Mouse (Mus musculus) myocyte (in vitro differentiated cells): ENCODE measurements around the gene Ktn1.

Experiments used
- CEBPB ChIP-seq: IDR thresholded peaks from 2 replicates; pipeline ENCODE4 v1.6.1; 2011; ENCODE audit warnings: mild to moderate bottlenecking, moderate library complexity; ENCODE audit not compliant: poor library complexity, insufficient read depth, severe bottlenecking
- E2F4 ChIP-seq: IDR thresholded peaks from one replicate; pipeline ENCODE4 v1.6.1; 2011; ENCODE audit warnings: mild to moderate bottlenecking, control low read depth, moderate library complexity; ENCODE audit not compliant: insufficient read depth
- MAX ChIP-seq: IDR thresholded peaks from one replicate; pipeline ENCODE4 v1.6.1; 2011; ENCODE audit warnings: low read depth, mild to moderate bottlenecking, control low read depth
- MYOD1 ChIP-seq, 3 experiments: IDR thresholded peaks; one replicate each; pipeline ENCODE4 v1.6.1; 2011; ENCODE audit warnings: control low read depth in 2 of 3, low read depth in 2 of 3, mild to moderate bottlenecking in 2 of 3, moderate library complexity in 1 of 3; ENCODE audit not compliant: insufficient read length in 2 of 3, control insufficient read depth in 1 of 3
- MYOG ChIP-seq, 3 experiments: IDR thresholded peaks; one replicate each; pipeline ENCODE4 v1.6.1; 2011; ENCODE audit warnings: control low read depth in 2 of 3, low read depth in 2 of 3, mild to moderate bottlenecking in 2 of 3; ENCODE audit not compliant: insufficient read length in 2 of 3, control insufficient read depth in 1 of 3, insufficient read depth in 1 of 3
- POLR2A ChIP-seq: IDR thresholded peaks from one replicate; pipeline ENCODE4 v1.6.1; 2011; ENCODE audit warnings: low read depth, mild to moderate bottlenecking, control low read depth, moderate library complexity; ENCODE audit not compliant: insufficient read length
- POLR2AphosphoS2 ChIP-seq: IDR thresholded peaks from one replicate; pipeline ENCODE4 v1.6.1; 2011; ENCODE audit warnings: low read depth, control low read depth; ENCODE audit not compliant: insufficient read length
- REST ChIP-seq: IDR thresholded peaks from one replicate; pipeline ENCODE4 v1.6.1; 2011; ENCODE audit warnings: mild to moderate bottlenecking, control low read depth, moderate library complexity; ENCODE audit not compliant: insufficient read depth, insufficient read length
- SRF ChIP-seq: IDR thresholded peaks from one replicate; pipeline ENCODE4 v1.6.1; 2011; ENCODE audit warnings: low read depth; ENCODE audit not compliant: control insufficient read depth, insufficient read length
- TCF12 ChIP-seq: IDR thresholded peaks from one replicate; pipeline ENCODE4 v1.6.1; 2011; ENCODE audit warnings: mild to moderate bottlenecking, control low read depth; ENCODE audit not compliant: poor library complexity, insufficient read depth, severe bottlenecking
- TCF3 ChIP-seq: IDR thresholded peaks from one replicate; pipeline ENCODE4 v1.6.1; 2011; ENCODE audit warnings: low read depth, control low read depth; ENCODE audit not compliant: insufficient read length
- USF1 ChIP-seq: IDR thresholded peaks from one replicate; pipeline ENCODE4 v1.6.1; 2011; ENCODE audit warnings: low read depth, mild to moderate bottlenecking, control low read depth, moderate library complexity

GRCm38 (mm10) chr14:47627360-47627759, 20.9 kb upstream of the Ktn1 start:
- TF ChIP-seq TCF12 (no peak), POLR2AphosphoS2 (no peak), POLR2A (no peak), E2F4 (no peak), REST (no peak), USF1 (no peak), MYOG (IDR thresholded peaks at IDR 0.05; ENCODE audit: control insufficient read depth in 1 of 3, insufficient read depth in 1 of 3, insufficient read length in 2 of 3, low read depth in 2 of 3) (no peak), MAX (no peak), MYOD1 (IDR thresholded peaks at IDR 0.05; ENCODE audit: control insufficient read depth in 1 of 3, insufficient read length in 2 of 3, low read depth in 2 of 3) (no peak), TCF3 (no peak), CEBPB (no peak), SRF (no peak)
